Mouse (Mus musculus) brain, adult 2 months (tissue): ENCODE measurements around the gene Mavs.

Experiments used
- DNase-seq: peaks from one replicate; pipeline ENCODE4 v3.0.0; 2011; ENCODE audit warnings: low read depth, low spot score

Mavs gene

GRCm38 (mm10) chr2:131261481-131262212 is 27.8 kb downstream of the Mavs start:
- DNase-seq: peak; percentile 82

DNA sequence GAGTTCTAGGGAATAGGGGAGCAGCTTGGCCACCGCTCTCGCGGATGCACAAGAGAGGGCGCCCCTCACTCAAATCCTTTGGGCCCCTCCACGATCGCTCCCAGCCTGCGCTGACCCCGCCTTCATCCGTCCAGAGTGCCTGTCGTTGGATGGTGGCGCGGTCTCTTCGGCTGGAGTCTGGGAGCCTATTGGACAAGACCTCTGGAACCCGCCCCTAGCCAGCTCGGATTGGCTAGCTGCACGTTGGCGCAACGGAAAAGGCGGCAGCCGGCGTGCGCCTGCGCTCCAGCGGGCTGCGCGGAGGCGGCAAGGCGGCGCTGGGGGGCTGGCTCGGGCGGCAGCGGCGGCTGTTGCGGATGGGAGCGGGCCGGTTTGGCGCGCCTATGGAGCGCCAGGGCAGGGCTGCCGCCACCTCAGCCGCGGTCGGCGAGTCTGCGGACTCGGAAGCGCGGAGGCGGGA is 28.4 kb downstream of the Mavs start, which contains the start of gene Pank2:
Pank2 (plus strand) TSS at position 283 of the 460 bp plus-strand sequence.
- peak; percentile 99 for DNase-seq

GRCm38 (mm10) chr2:131262680-131263670 is 29.1 kb downstream of the Mavs start:
- peak; percentile 6 for DNase-seq

DNA sequence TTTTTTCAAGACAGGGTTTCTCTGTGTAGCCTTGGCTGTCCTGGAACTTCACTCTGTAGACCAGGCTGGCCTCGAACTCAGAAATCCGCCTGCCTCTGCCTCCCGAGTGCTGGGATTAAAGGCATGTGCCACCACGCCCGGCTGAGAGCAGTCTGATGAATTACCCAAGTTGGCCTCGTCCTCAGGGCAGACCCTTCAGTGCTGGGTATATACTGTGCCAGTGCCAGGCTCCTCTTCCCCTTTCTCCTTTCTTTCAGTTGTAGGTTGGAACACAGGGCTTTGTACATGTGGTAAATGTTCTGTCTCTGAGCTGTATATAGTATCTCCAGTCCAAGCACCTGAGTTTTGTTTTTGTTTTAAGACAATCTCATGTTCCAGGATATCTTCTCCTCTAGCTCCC is 30.2 kb downstream of the Mavs start:
- DNase-seq: no peak

DNA sequence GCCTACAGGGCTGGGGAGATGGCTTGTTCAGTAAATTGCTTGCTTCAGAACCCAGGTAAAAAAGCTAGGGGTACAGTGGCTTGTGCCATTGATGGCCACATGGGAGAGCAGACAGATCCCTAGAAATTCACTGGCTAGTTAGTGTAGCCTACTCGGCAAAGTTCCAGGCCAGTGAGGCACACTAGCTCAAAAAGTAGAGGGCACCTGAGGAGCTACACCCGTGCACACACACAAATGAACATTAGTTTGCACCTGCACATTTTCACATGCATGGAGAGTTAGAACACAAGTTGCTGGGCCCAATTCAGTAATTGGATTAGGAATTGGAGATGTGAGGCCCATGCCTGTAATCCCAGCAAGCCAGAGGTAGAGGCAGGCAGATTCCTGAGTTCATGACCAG is 31.2 kb downstream of the Mavs start:
- no peak for DNase-seq

DNA sequence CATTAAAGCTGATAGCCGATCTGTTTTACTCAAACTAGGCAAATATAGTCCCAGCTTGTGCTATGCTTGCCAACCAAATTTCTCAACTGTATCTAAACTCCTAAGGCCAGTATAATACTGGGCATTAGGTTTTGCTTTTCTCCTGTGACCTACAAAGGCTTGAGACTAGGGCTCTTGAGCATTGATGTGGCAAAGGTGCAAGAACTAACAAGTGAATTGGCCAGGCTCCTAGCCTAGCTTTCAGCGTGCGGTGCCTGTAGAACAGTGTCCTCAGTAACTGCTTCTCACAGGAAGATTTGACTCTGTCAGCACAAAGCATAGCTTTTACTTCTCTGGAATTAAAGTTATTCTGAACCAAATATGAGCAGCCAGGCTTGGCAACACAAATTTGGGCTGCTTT is 41.6 kb downstream of the Mavs start:
- no peak for DNase-seq

- no peak for DNase-seq
Observed at GRCm38 (mm10) chr2:131276722-131277121, 42.9 kb downstream of the Mavs start.

- DNase-seq: no peak
Observed at GRCm38 (mm10) chr2:131281596-131281995, 47.7 kb downstream of the Mavs start.

GRCm38 (mm10) chr2:131286276-131286675 is 52.4 kb downstream of the Mavs start:
- DNase-seq: no peak

- DNase-seq: no peak
Observed at GRCm38 (mm10) chr2:131290669-131291068, 56.8 kb downstream of the Mavs start.

- no peak for DNase-seq
Observed at GRCm38 (mm10) chr2:131296746-131297261, 62.9 kb downstream of the Mavs start.
